Mouse (Mus musculus): ENCODE data around the gene Mcrip2. TPM values are rescaled to one million over a fixed set of nuclear protein-coding genes. Genes with fewer than 3 reads are reported as not detected.

Mcrip2 gene
- total RNA-seq, 2 experiments from 2014 or later = 30.6 to 32.6 TPM

GRCm38 (mm10) chr17:25818851-25819780 is 49.4 kb downstream of the Mcrip2 start:
- DNase-seq (ENCODE audit: low spot score in 2 of 2) = no peak

GRCm38 (mm10) chr17:25817662-25818061 is 50.9 kb downstream of the Mcrip2 start:
- no peak for DNase-seq (ENCODE audit: low spot score in 2 of 2)

Small RNA genes within 50 kb of the gene (microRNA-seq; reads per million reads assigned to microRNA genes)
- 2.0 to 3.3 reads per million in 2 experiments for gene Mir3082

Other genes starting within 250 kb of the Mcrip2 start
- gene Gng13, start 151.6 kb downstream of the Mcrip2 start, total RNA-seq (2021) = 10 to 100 TPM; 55.4 to 57.2 TPM
- gene Chtf18, start 141.3 kb downstream of the Mcrip2 start, total RNA-seq (2021) = 1 to 10 TPM; 2.6 to 3.6 TPM
- gene Rpusd1, start 141.1 kb downstream of the Mcrip2 start, total RNA-seq (2021) = 10 to 100 TPM; 27.0 to 30.0 TPM
- not detected for gene Mslnl, start 132.7 kb downstream of the Mcrip2 start, total RNA-seq (2021)
- gene Msln, start 114.4 kb downstream of the Mcrip2 start, total RNA-seq (2021) = 1 to 10 TPM; 1.8 to 2.6 TPM
- 10 to 100 TPM; 25.7 to 26.9 TPM for gene Narfl, start 95.0 kb downstream of the Mcrip2 start, total RNA-seq (2021)
- gene Haghl, start 83.1 kb downstream of the Mcrip2 start, total RNA-seq (2021) = 100 to 1,000 TPM; 140 to 157 TPM
- under 1 TPM; 0.23 to 0.33 TPM for gene Ccdc78, start 82.2 kb downstream of the Mcrip2 start, total RNA-seq (2021)
- 10 to 100 TPM; 69.2 to 80.1 TPM for gene Fam173a, start 75.9 kb downstream of the Mcrip2 start, total RNA-seq (2021)
- gene AC134908.4, start 73.1 kb downstream of the Mcrip2 start, total RNA-seq (2021) = not detected
- 10 to 100 TPM; 51.2 to 65.8 TPM for gene Metrn, start 71.6 kb downstream of the Mcrip2 start, total RNA-seq (2021)
- 100 to 1,000 TPM; 272 to 292 TPM for gene Fbxl16, start 59.7 kb downstream of the Mcrip2 start, total RNA-seq (2021)
- gene Wdr24, start 45.1 kb downstream of the Mcrip2 start, total RNA-seq (2021) = 10 to 100 TPM; 21.0 to 24.1 TPM
- 10 to 100 TPM; 55.4 to 56.9 TPM for gene Jmjd8, start 39.9 kb downstream of the Mcrip2 start, total RNA-seq (2021)
- gene Stub1, start 35.4 kb downstream of the Mcrip2 start, total RNA-seq (2021) = 100 to 1,000 TPM; 168 to 169 TPM
- 10 to 100 TPM; 80.6 to 99.3 TPM for gene Rhbdl1, start 31.5 kb downstream of the Mcrip2 start, total RNA-seq (2021)
- 10 to 100 TPM; 30.9 to 36.3 TPM for gene Gm20683, start 27.0 kb downstream of the Mcrip2 start, total RNA-seq (2021)
- 10 to 100 TPM; 80.3 to 94.8 TPM for gene Rhot2, start 23.9 kb downstream of the Mcrip2 start, total RNA-seq (2021)
- gene Wdr90, start 7.3 kb downstream of the Mcrip2 start, total RNA-seq (2021) = 10 to 100 TPM; 25.4 to 37.8 TPM
- 10 to 100 TPM; 31.7 to 32.7 TPM for gene Mettl26, start 6.3 kb upstream of the Mcrip2 start, total RNA-seq (2021)
- 1 to 10 TPM; 1.1 to 1.4 TPM for gene Wfikkn1, start 12.1 kb upstream of the Mcrip2 start, total RNA-seq (2021)
- 10 to 100 TPM; 41.9 to 49.9 TPM for gene Rab40c, start 51.0 kb upstream of the Mcrip2 start, total RNA-seq (2021)
- gene Pigq, start 76.2 kb upstream of the Mcrip2 start, total RNA-seq (2021) = 100 to 1,000 TPM; 144 to 149 TPM
- not detected for gene Nhlrc4, start 76.2 kb upstream of the Mcrip2 start, total RNA-seq (2021)
- gene A930017K11Rik, start 83.8 kb upstream of the Mcrip2 start, total RNA-seq (2021) = not detected
- 10 to 100 TPM; 38.2 to 50.8 TPM for gene Capn15, start 117.0 kb upstream of the Mcrip2 start, total RNA-seq (2021)
- 10 to 100 TPM; 69.6 to 79.3 TPM for gene Rab11fip3, start 200.8 kb upstream of the Mcrip2 start, total RNA-seq (2021)
- gene Decr2, start 221.6 kb upstream of the Mcrip2 start, total RNA-seq (2021) = 10 to 100 TPM; 24.8 to 25.7 TPM
- gene Nme4, start 226.8 kb upstream of the Mcrip2 start, total RNA-seq (2021) = 1 to 10 TPM; 4.6 to 5.7 TPM
- gene Tmem8, start 244.5 kb upstream of the Mcrip2 start, total RNA-seq (2021) = 1 to 10 TPM; 7.6 to 7.8 TPM

All from layer of hippocampus, postnatal 10 days (tissue).